Mouse (Mus musculus): ENCODE data around the gene Nos3. TPM values are rescaled to one million over a fixed set of nuclear protein-coding genes. Genes with fewer than 3 reads are reported as not detected.

Nos3 gene
- total and polyA plus RNA-seq, 2 experiments, result 1.1 to 2.9 TPM

DNA sequence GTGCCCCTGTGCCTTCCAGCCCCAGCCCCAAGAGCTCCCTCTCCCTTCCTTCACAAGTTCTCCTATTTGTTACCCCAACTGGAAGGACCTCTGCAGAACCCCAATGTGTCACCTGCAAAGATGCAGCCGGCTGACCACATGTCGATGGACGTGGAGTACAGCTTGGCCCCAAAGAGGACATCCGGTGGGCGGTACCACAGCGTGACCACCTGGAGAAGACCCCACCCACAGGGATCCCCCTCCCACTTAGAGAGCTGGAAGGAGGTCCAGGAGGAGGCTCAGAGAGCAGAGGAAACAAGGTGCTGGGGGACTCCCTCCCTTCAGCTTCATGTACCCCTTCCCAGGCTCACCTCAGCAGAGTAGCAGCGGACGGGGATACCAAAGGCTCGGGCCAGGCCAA, 55.8 kb downstream of the Nos3 start:
- no peak overlapping the region for H3K4me3 ChIP-seq (ENCODE audit: insufficient read depth, low read depth, low read length)
- WGBS, result 99% methylated on average over 9 of the region's 9 CpGs
- TF ChIP-seq CTCF (IDR thresholded peaks at IDR 0.05; ENCODE audit: low read depth, low read length) (no peak), POLR2A (IDR thresholded peaks at IDR 0.05; ENCODE audit: extremely low read depth, insufficient read depth, low read length) (no peak)

DNA sequence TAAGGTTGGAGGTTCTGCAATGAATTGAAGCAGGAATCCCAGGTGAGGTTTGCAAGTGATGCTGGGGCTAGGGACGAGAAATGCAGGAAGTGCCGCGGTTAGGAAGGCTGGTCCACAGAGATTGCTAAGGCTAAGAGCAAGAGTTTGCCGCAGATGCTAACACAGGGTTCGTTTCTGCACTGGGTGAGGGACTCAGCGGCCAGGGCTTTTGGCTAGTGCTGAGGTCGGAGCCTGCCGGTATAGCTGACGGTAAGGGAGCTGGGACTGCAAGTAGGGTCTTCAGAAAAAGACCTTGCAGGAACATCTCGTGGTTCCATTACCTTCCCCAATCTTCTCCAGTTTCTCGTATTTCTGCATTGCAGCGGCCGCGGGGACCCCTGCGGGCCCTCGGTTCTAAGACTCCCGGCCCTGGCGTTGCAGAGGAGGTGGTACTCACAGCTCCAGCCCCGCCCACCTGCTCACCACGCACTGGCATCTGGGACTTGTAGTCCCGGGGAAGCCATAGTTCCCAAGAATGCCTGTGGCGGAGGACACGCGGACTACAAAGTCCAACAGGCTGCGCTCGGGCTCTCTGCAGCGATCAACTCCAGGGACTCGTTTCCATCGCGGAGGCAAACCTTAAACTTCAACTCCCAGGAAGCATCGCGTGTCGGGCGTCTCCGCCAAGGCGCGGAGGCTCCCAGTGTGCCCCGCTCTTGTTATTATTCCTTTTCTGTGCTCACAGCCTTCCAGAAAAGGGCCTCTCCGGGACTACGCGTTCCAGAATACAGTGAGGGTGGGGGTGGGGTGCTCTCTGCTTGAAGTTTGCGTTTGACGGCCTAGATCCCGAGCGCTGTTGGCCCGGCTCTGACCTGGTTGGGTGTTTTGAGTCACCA, 58.8 kb downstream of the Nos3 start, which contains the start of the genes Cdk5 and Slc4a2:
TSS of gene Cdk5 (minus strand) at position 402 of the 875 bp plus-strand sequence.
TSS of gene Slc4a2 (plus strand) at position 709 of the 875 bp plus-strand sequence.
- peaks cover 12% of the 10 kb centered on the region for H3K4me1 ChIP-seq (ENCODE audit: control insufficient read depth, insufficient read depth, low read length)
- no peaks in the 10 kb centered on the region for H3K36me3 ChIP-seq (ENCODE audit: control insufficient read depth, insufficient read depth, low read length)
- peak; percentile 99 for DNase-seq (ENCODE audit: extremely low read depth, low read depth, low spot score)
- peak within 1 kb of the TSS; percentile 95 for H3K9ac ChIP-seq (ENCODE audit: low read depth, low read length)
- TF ChIP-seq CTCF (IDR thresholded peaks at IDR 0.05; ENCODE audit: low read depth, low read length) (no peak), POLR2A (IDR thresholded peaks at IDR 0.05; ENCODE audit: extremely low read depth, insufficient read depth, low read length) (peak; percentile 59; the same call in 1 of the 2 replicates)
- peaks cover 5% of the 10 kb centered on the region; the same call in 1 of the 2 replicates for H3K79me2 ChIP-seq (ENCODE audit: control insufficient read depth, insufficient read depth, low read length)
- peak within 1 kb of the TSS; percentile 87 for H3K27ac ChIP-seq (replicated peaks; ENCODE audit: insufficient read depth, low read depth, low read length)
- H3K4me3 ChIP-seq (ENCODE audit: insufficient read depth, low read depth, low read length), result peak within 1 kb of the TSS; percentile 76
- WGBS, result under 1% methylated on average over 46 of the region's 46 CpGs
- H3K27me3 ChIP-seq (ENCODE audit: control insufficient read depth, insufficient read depth, low read length), result no peaks in the 10 kb centered on the region

More for the DNA sequence above, 55.8 kb downstream of the Nos3 start:
- Histone ChIP-seq H3K27me3 (ENCODE audit: control insufficient read depth, insufficient read depth, low read length) (no peaks in the 10 kb centered on the region), H3K4me1 (ENCODE audit: control insufficient read depth, insufficient read depth, low read length) (peaks cover 5% of the 10 kb centered on the region; the same call in 1 of the 2 replicates), H3K27ac (replicated peaks; ENCODE audit: insufficient read depth, low read depth, low read length) (no peak overlapping the region), H3K79me2 (ENCODE audit: control insufficient read depth, insufficient read depth, low read length) (peaks cover 2% of the 10 kb centered on the region; the same call in 1 of the 2 replicates), H3K36me3 (ENCODE audit: control insufficient read depth, insufficient read depth, low read length) (no peaks in the 10 kb centered on the region), H3K9ac (ENCODE audit: low read depth, low read length) (no peak overlapping the region)
- DNase-seq (ENCODE audit: extremely low read depth, low read depth, low spot score), result no peak

DNA sequence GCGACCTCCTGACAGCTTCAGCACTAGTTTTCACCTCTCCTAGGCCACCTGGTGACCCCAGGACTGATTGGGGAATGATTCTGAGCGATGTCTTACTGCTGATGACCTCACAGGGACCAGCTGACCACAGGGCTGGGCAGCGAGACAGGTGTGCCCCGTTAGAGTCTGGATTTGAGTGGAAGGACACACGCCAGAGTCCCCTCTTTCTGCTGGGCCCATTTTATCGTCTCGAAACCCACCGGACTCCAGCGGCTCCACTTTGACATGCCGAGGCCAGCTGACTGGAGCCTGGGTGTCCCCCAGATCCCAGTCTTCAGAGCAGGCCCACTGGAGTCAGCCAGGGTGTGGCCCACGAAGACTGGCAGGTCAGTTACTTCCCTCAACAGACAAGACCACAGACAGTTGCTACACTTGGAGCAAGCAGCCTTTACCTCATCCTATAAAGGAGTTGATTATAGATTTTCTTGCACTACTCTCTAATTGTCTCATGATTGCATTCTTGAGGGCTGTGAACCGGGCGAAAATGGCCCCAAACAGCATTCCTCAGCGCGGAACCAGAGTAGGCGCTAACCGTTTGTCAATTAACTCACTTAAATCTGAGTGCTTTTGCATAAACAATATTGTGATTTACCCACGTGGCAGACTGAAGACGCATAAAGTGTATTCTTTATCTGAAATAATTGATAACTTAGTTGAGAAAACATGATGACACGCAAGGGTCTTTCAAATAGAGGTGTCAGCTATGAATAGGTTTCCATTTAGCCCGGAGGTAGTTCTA, 59.6 kb downstream of the Nos3 start:
- Histone ChIP-seq H3K79me2 (ENCODE audit: control insufficient read depth, insufficient read depth, low read length) (peaks cover 6% of the 10 kb centered on the region; the same call in 1 of the 2 replicates), H3K27me3 (ENCODE audit: control insufficient read depth, insufficient read depth, low read length) (no peaks in the 10 kb centered on the region), H3K36me3 (ENCODE audit: control insufficient read depth, insufficient read depth, low read length) (no peaks in the 10 kb centered on the region), H3K9ac (ENCODE audit: low read depth, low read length) (peak overlapping the region; percentile 95), H3K4me3 (ENCODE audit: insufficient read depth, low read depth, low read length) (peak overlapping the region; percentile 76), H3K4me1 (ENCODE audit: control insufficient read depth, insufficient read depth, low read length) (peaks cover 13% of the 10 kb centered on the region), H3K27ac (replicated peaks; ENCODE audit: insufficient read depth, low read depth, low read length) (peak overlapping the region; percentile 87)
- WGBS, result 8% methylated on average over 21 of the region's 21 CpGs
- DNase-seq (ENCODE audit: extremely low read depth, low read depth, low spot score), result peak; percentile 35
- TF ChIP-seq POLR2A (IDR thresholded peaks at IDR 0.05; ENCODE audit: extremely low read depth, insufficient read depth, low read length), result no peak
- no peak for TF ChIP-seq CTCF (IDR thresholded peaks at IDR 0.05; ENCODE audit: low read depth, low read length)

DNA sequence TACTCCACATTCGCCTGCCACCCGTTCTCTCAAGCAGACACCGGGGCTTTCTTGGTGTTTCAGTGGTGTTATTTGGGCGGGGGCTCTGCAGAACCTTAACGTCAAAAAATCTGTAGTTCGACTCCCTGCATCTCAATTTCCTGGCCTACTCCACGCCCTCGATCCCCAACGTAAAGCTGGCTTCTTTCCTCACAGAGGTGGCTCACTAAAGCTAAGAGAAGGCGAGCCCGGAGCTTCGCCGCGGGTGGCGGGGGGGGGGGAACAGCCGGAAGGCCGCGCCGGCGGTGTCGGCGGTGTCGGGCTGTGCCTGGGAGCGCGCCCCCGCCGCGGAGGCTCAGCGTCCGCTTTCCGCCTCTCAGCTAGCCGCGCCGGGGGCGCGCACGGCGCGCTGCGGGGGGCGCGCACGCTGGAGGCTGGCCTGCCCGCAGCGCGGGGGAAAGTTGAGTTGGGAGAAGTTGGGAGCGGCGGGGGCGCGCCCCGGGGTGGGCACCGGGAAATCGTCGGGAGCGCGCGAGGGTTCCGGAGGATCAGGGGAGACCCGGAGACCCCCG, 60.3 kb downstream of the Nos3 start:
- no peaks in the 10 kb centered on the region for H3K27me3 ChIP-seq (ENCODE audit: control insufficient read depth, insufficient read depth, low read length)
- WGBS, result under 1% methylated on average over 56 of the region's 60 CpGs
- H3K9ac ChIP-seq (ENCODE audit: low read depth, low read length), result peak overlapping the region; percentile 95
- peak; percentile 37 for DNase-seq (ENCODE audit: extremely low read depth, low read depth, low spot score)
- H3K4me1 ChIP-seq (ENCODE audit: control insufficient read depth, insufficient read depth, low read length), result peaks cover 13% of the 10 kb centered on the region
- H3K27ac ChIP-seq (replicated peaks; ENCODE audit: insufficient read depth, low read depth, low read length), result peak overlapping the region; percentile 87
- peak; percentile 57; the same call in 1 of the 2 replicates for TF ChIP-seq POLR2A (IDR thresholded peaks at IDR 0.05; ENCODE audit: extremely low read depth, insufficient read depth, low read length)
- no peak for TF ChIP-seq CTCF (IDR thresholded peaks at IDR 0.05; ENCODE audit: low read depth, low read length)
- H3K4me3 ChIP-seq (ENCODE audit: insufficient read depth, low read depth, low read length), result peak overlapping the region; percentile 76
- H3K36me3 ChIP-seq (ENCODE audit: control insufficient read depth, insufficient read depth, low read length), result no peaks in the 10 kb centered on the region
- H3K79me2 ChIP-seq (ENCODE audit: control insufficient read depth, insufficient read depth, low read length), result peaks cover 6% of the 10 kb centered on the region; the same call in 1 of the 2 replicates

DNA sequence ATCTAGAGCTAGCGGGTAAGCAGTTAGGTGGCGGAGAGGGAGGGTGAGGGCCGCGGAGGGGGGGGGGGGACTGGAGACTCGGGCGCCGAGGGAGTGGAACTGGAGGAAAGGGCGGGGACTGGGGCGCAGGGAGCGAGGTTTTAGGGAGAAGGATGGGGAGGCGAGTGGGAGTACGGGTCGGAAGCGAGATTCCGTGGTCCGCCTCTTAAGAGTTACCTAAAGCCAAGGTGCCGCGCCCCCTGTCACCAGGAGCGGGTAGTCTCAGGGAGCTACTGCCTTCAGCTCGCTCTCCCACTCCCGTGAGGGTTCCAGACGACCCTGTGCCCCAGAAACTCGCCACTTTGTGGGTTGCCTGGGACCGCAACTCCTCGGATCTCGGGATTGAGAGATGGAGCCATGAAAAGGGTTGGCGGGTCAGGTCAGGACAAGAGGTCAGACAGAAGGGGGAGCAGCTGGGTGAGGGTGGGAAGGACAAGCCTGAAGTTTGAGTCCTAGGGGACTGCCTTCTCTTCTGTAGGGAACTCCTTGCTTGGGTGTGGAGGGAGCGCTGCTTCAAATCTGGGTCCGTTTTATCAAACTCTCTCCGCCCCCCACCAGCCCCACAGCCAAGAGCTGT, 60.9 kb downstream of the Nos3 start:
- 2% methylated on average over 25 of the region's 30 CpGs for WGBS
- Histone ChIP-seq H3K9ac (ENCODE audit: low read depth, low read length) (peak overlapping the region; percentile 95), H3K27ac (replicated peaks; ENCODE audit: insufficient read depth, low read depth, low read length) (peak overlapping the region; percentile 39; the same call in 1 of the 2 replicates), H3K79me2 (ENCODE audit: control insufficient read depth, insufficient read depth, low read length) (peaks cover 6% of the 10 kb centered on the region; the same call in 1 of the 2 replicates), H3K36me3 (ENCODE audit: control insufficient read depth, insufficient read depth, low read length) (peaks cover 3% of the 10 kb centered on the region; the same call in 1 of the 2 replicates), H3K4me1 (ENCODE audit: control insufficient read depth, insufficient read depth, low read length) (peaks cover 13% of the 10 kb centered on the region), H3K4me3 (ENCODE audit: insufficient read depth, low read depth, low read length) (peak overlapping the region; percentile 76), H3K27me3 (ENCODE audit: control insufficient read depth, insufficient read depth, low read length) (no peaks in the 10 kb centered on the region)
- no peak for DNase-seq (ENCODE audit: extremely low read depth, low read depth, low spot score)
- TF ChIP-seq CTCF (IDR thresholded peaks at IDR 0.05; ENCODE audit: low read depth, low read length) (no peak), POLR2A (IDR thresholded peaks at IDR 0.05; ENCODE audit: extremely low read depth, insufficient read depth, low read length) (no peak)
